Mouse (Mus musculus): ENCODE data around the gene Nkiras1.
"Not testable (repeated sequence)": the region's sequence is repeated elsewhere in the genome, so short reads cannot be mapped to it uniquely, and the experiment has no call there.

Nkiras1 gene

GRCm38 (mm10) chr14:18270529-18271441 is at the start of gene Nkiras1, which contains the start of gene Rpl15:
Nkiras1 (plus strand) TSS chr14:18271136.
Rpl15 (minus strand) TSS chr14:18271391.
- peak; percentile 100 for DNase-seq (ENCODE audit: low spot score)

GRCm38 (mm10) chr14:18221977-18222376 is 49.0 kb upstream of the Nkiras1 start:
- DNase-seq (ENCODE audit: low spot score): no peak

GRCm38 (mm10) chr14:18225431-18225830 is 45.5 kb upstream of the Nkiras1 start:
- not testable (repeated sequence) for DNase-seq (ENCODE audit: low spot score)

- not testable (repeated sequence) for DNase-seq (ENCODE audit: low spot score)
Measured at GRCm38 (mm10) chr14:18226181-18226580, 44.8 kb upstream of the Nkiras1 start.

GRCm38 (mm10) chr14:18229751-18230150 is 41.2 kb upstream of the Nkiras1 start:
- not testable (repeated sequence) for DNase-seq (ENCODE audit: low spot score)

- not testable (repeated sequence) for DNase-seq (ENCODE audit: low spot score)
Measured at GRCm38 (mm10) chr14:18231866-18232265, 39.1 kb upstream of the Nkiras1 start.

GRCm38 (mm10) chr14:18233076-18233475 is 37.9 kb upstream of the Nkiras1 start:
- no peak for DNase-seq (ENCODE audit: low spot score)

- DNase-seq (ENCODE audit: low spot score): no peak
Measured at GRCm38 (mm10) chr14:18233981-18234960, 36.7 kb upstream of the Nkiras1 start.

GRCm38 (mm10) chr14:18236496-18237235 is 34.3 kb upstream of the Nkiras1 start:
- DNase-seq (ENCODE audit: low spot score): not testable (repeated sequence)

GRCm38 (mm10) chr14:18237381-18237780 is 33.6 kb upstream of the Nkiras1 start:
- no peak for DNase-seq (ENCODE audit: low spot score)

GRCm38 (mm10) chr14:18238131-18238749 is 32.7 kb upstream of the Nkiras1 start:
- peak; percentile 98 for DNase-seq (ENCODE audit: low spot score)

- peak; percentile 100 for DNase-seq (ENCODE audit: low spot score)
Measured at GRCm38 (mm10) chr14:18238750-18239731, 31.9 kb upstream of the Nkiras1 start, which contains the start of gene Nr1d2. Nr1d2 (minus strand) TSS chr14:18239127.

- DNase-seq (ENCODE audit: low spot score): no peak
Measured at GRCm38 (mm10) chr14:18240132-18240531, 30.8 kb upstream of the Nkiras1 start.

- DNase-seq (ENCODE audit: low spot score): no peak
Measured at GRCm38 (mm10) chr14:18241786-18242185, 29.1 kb upstream of the Nkiras1 start.

GRCm38 (mm10) chr14:18242638-18243130 is 28.3 kb upstream of the Nkiras1 start:
- no peak for DNase-seq (ENCODE audit: low spot score)

- no peak for DNase-seq (ENCODE audit: low spot score)
Measured at GRCm38 (mm10) chr14:18261203-18261602, 9.7 kb upstream of the Nkiras1 start.

- no peak for DNase-seq (ENCODE audit: low spot score)
Measured at GRCm38 (mm10) chr14:18263427-18263826, 7.5 kb upstream of the Nkiras1 start.

- DNase-seq (ENCODE audit: low spot score): not testable (repeated sequence)
Measured at GRCm38 (mm10) chr14:18269947-18270528, 898 bp upstream of the Nkiras1 start.

- DNase-seq (ENCODE audit: low spot score): no peak
Measured at GRCm38 (mm10) chr14:18271666-18272065, 730 bp downstream of the Nkiras1 start.
